Mouse (Mus musculus): ENCODE results near the gene BC030867.
A peak's percentile ranks its signal among the peaks of the same experiment; 100 is the strongest.

BC030867 gene

DNA sequence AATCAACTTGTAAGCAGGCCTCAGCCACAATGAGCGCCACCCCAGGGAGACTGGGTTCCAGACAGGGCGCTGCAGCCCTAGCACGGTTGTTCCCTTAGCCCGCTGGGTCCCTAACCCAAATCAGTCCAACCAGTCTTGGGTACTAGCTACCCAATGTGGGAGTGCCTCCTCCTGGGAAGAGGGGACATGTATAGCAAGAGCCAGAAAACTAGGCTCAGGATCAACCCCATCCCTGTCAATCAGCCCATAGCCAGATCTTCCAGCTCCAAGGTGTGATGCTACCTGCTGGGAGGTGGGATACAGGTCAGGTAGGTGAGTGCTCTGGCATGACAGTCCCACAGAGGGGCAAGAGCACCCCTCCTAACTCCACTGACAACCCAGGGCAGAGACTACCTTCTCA, 41.5 kb downstream of the BC030867 start:
- no peak for DNase-seq (ENCODE audit: low spot score)

DNA sequence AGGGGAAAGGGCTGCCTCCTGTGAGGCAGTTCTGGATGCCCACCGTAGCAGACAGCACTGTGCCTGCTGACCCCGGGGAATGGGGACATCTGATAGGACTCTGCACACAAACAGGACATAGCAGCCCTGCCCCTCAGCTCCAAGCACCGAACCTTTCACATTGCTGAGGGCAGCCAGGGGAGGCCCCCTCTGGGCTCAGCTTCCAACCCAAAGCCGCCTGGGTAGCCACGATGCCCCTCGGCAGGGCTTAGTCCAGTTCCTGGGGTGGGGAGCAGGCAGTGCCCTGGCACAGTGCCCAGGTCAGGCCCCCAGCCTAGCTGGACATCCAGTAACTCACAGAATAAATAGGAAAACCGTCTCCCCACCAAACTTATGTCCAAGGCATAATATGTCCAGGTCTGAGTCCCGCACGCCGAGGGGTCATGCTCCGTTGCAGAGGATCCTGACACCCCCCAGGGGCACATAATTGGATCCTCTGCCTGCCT, 42.4 kb downstream of the BC030867 start:
- DNase-seq (ENCODE audit: low spot score) = no peak

DNA sequence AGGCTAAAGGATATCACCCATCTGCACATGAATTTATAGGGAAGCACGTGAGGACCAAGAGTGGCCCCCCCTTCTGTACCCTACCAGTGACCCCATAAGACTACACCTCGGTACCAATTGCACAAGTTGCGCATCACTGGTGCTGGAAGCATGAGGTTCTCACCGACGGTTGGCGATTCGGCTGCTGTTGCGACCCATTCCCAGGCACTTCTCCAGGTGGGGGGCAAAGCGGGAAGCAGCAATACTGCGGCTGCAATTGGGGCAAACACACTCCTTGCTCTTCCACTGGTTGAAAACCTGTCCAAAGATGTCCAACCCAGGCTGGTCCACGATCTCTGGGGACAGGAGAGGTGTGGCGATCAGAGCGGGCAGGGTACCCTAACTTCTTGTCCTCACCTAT, 45.3 kb downstream of the BC030867 start:
- no peak for DNase-seq (ENCODE audit: low spot score)

DNA sequence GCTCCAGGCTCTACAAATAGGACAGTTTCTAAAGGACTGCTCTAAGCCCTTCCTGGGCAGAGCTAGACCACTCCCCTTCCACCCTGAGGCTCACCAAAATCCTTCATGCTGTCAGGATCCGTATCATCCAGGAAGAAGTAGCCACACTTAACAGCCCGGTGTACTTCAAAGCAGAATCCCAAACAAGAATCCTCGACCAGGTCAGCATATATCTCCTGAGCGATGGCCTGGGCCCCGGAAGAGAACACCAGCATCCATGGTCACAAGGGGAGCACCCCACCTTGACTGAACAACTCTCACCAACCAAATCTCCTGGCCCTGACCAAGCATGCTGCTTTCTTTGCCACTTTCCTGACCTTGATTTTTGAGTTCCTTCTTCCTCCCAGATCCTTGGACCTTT, 45.7 kb downstream of the BC030867 start:
- no peak for DNase-seq (ENCODE audit: low spot score)

DNA sequence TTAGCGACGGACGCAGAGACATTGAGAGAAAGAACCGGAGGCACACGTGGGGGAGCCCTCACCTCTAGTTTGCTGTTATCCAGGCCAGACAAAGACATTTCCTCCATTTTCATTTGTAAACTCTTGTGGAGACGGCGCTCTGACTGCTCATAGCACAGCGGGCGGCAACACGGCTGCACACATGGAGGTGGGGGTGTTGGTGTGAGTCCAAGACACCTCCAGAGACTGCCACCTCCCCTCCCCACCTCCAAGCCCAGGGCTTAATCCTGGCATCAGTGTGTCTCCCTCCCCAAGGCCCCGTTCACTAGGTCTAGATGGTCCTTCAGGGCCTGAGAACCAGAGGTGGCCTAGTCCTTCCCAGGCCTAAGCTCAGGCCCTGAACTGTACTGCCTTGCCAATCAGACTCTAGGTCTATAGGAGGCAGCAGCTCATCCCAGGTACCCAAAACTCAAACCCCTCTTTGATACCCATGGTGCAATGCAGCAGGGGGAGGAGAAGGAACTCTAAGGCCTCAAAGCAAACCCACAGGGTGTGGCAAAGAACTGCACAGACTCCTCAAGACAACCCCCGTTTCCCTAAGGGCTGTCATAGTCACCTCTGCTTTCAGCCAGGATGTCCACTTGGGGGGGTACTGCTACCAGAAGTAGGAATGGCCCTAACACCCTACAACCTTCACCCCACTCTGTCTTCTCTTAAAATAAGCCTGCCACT, 46.4 kb downstream of the BC030867 start:
- DNase-seq (ENCODE audit: low spot score) = no peak

DNA sequence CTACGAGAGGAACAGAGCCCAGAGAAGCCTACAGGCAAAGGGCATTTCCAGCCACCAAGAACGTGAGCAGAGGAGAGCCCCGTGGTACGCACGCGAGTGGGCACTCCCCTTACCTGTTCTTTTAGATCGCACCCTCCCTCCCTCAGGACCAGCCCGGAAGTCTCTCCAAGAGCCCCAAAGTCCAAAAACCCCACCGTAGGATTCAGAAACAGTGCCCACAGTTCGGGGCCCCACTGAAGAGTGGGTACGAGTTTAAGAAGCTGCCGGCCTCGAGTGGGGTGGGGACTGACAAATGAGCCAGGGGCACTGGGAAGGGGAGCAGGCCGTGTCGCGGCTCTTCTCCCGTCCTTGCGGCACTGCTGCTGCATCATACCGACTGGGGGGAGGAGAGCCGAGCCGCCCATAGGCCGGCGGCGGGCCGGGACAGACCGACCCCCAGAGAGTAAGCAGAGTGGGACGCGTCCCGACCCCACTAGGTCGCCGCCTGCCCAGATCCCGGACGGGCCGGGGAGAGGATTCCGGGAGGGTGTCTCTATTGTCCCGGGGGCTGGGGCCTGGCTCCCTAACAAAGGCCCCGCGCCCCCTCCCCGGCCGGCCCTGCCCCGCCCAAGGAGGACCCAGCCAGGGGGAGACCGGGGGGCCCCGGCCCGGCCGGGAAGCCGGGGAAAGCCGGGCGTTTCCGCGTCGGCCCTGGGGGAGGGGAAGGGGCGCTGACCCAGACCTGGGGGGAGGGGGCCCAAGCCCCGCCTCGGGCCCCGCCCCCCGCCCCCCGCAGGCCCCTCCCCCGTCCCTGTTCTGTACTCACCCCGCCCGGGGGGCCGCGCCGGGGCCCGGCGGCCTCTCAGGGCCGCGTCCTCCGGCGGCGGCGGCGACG, 47.2 kb downstream of the BC030867 start:
- no peak for DNase-seq (ENCODE audit: low spot score)

- DNase-seq (ENCODE audit: low spot score) = peak; percentile 98
These were observed 48.1 kb downstream of the BC030867 start, which contains the start of gene Atxn7l3 for GRCm38 (mm10) chr11:102296491-102297472. Atxn7l3 (minus strand) TSS chr11:102296631.

DNA sequence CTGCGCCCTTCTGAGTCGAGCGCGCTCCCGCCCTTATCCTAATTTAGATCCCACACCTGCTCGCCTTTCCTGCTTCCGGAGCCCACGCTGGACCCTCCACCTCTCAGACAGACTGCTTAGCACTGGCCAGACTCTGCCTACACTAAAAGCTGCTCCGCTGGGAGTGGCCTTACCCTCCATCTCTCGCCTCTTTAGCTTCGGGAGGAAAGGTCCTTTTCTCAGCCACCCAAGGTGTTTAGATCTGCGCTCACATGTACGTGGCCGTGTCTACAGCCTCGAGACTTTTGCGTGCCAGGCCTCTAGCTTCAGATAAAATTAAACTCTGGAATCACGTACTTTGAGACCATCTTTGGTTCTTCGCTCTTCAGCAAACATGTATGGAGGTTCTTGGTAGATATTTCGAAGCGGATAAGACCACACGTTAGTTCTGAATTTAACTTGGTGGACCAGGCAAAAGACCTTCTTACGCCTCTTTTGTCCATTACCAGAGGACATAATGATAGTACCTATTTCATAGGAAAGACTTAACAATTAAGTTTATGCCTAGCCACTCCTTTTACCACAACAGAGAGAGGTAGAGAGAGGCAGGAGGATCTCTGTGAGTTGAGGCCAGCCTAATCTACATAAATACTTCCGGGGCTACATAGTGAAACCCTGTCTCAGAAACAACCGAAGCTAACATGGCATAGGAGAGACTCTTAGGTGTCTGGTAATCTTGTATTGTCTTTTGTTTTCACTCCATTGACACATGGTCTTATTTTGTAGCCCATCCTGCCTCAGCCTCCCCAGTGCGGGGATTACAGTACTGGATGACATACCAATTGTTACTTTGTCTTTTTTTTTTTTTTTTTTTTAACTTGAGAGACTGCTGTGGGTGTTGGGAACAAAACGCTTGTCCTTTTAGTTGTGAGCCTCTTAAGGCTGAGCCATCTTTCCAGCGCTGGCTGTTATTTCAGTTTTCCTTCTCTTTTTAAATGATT, 49.2 kb downstream of the BC030867 start:
- no peak for DNase-seq (ENCODE audit: low spot score)

- no peak for DNase-seq (ENCODE audit: low spot score)
These were observed 51.2 kb downstream of the BC030867 start for GRCm38 (mm10) chr11:102299839-102300238.

DNA sequence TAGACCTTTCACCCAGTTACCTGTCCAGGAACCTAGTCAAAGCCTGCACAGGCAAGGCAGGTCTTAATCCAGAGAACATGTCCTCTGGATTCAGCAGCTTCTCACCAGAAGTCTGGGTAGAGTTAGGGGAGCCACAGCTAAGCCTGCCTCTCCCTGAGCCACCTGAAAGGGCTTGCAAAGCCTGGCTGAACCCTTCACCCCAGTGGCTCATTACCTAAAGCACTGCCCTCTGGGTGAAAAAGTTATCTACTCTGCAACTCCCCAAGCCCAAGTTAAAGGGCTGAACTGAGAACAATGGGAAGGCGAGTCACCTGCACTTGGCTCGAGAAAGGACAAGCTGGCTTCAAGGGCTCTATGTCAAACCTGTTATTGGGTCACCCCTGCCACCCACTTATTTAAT, 55.5 kb downstream of the BC030867 start:
- no peak for DNase-seq (ENCODE audit: low spot score)

DNA sequence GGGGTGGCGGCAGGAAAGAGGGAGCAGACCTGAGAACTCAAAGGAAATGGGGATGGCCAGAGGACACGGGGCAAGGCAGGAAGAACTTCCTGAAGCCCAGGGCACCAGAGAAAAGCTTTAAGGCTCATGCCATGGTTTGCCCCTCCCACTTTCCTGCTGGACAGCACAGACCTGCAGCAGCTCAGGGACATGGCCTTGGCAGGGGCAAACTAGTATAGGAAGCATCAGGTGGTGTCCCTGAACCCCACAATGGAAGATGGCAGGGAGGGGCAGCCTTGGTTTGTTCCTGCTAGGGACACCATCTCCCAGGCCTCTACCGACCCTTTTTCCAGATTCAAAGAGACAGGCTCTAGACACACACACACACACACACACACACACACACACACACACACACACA, 56.7 kb downstream of the BC030867 start:
- no peak for DNase-seq (ENCODE audit: low spot score)

DNA sequence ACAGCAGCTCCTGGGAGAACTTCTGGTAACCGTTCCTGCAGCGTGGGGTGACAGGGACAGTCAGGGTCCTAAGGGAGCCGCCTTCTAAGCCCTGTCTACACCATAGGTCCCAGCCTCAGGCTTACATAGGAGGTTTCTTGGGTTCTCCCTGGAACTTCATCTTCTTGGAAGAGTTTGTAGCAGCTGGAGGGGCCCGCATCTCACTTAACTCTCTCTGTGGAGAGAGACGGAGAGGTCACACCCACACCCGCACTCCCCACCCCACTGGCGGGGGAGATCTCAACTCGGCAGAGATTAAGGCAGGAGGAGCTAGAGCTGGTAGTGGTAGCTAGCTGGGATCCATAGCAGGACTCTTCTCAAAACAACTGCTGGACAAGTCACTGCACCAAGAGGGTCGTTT, 59.4 kb downstream of the BC030867 start:
- no peak for DNase-seq (ENCODE audit: low spot score)

- DNase-seq (ENCODE audit: low spot score) = peak; percentile 93
These were observed 60.3 kb downstream of the BC030867 start for GRCm38 (mm10) chr11:102308979-102309378.

DNA sequence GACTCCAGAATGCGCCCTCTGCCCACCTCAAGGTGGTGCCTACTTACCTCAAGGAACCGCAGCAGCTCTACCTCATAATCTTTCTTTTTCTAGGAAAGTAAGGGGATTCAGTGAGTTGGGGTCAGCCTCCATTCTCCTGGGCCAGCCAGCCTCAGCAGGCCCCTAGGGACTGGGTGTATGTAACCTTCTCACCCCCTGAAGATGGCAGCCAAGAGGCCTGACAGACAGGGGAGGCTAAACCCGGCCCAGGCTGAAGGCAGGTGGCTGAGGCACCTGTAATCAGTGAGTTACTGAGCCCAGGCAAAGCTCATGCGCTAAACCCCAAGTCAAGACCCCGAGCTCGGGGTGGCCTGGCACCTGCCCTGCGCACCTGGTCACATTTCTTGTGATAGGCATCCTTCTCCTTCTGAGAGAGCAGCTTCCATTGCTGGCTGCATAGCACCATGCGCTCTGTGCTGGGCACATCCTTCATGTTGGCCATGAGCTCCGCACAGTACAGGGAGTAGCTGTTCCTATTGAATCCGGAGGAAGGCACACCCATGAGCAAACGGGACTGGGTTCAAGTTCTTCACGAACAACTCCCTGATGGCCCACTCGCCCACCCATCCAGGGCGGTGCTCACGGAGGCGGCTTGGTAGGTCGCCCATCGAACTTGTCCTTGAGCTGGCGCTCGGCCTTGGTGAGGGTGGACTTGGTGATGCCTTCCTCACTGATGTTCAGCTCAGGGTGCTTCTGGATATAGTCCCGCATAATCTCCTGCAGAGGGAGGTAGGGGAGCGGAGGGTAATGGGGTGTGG, 61.3 kb downstream of the BC030867 start:
- no peak for DNase-seq (ENCODE audit: low spot score)

GRCm38 (mm10) chr11:102310768-102311695, 62.4 kb downstream of the BC030867 start:
- no peak for DNase-seq (ENCODE audit: low spot score)

GRCm38 (mm10) chr11:102311966-102312365, 63.3 kb downstream of the BC030867 start:
- no peak for DNase-seq (ENCODE audit: low spot score)

DNA sequence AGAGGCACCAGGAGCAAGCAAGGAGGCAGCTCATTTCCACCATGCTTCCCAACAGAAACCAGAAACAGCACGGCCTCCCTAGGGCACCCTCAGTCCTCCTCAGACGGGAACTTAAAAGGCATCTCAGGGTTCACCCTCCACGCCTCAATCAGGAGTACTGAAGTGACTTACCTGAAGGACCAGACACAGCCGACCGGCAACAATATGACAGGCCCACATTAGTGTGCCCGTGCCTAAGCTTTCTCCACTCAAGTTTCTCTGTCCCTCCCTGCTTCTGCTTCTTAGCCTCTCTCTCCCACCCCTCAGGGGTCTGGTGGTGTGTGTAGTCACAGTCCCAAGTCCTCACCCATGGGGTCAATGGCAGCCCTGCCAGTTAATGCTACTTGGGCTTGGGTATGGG, 63.9 kb downstream of the BC030867 start:
- no peak for DNase-seq (ENCODE audit: low spot score)

GRCm38 (mm10) chr11:102314321-102314720, 65.6 kb downstream of the BC030867 start:
- DNase-seq (ENCODE audit: low spot score) = no peak
